Mouse (Mus musculus): ENCODE measurements at regions not wholly inside any gene's neighbourhood (a gene's known extent, or its start where the extent isn't known, plus 50 kb on each side); places are given as distances from the start of the nearest gene placed in this dataset.

DNA sequence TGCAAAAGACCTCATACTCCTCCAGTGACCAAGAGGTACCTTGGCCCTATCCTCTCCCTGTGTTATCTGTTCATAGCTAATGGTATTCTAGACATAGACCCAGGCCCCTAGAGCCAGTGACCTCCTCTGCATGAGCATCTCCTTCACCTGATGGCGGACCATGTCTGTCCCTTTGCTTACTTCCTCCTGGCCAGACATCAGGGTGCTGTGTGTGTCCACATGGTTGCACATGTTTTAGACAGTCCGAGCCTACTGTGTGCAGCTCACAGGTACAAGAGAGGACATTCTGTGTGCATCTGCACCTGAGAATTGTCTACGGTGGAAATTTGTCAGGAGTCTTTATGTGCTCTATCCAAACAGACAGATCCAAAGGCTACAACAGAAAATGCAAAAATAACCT lies 79.8 kb downstream of the Tex35 start:
- WGBS: 90% methylated on average over 3 of the region's 3 CpGs

GRCm38 (mm10) chr1:157027681-157028080 lies 80.8 kb downstream of the Tex35 start:
- H3K27ac ChIP-seq: no peak overlapping the region
- no peak overlapping the region for H3K9ac ChIP-seq
- no peak overlapping the region for H3K4me2 ChIP-seq
- no peaks in the 10 kb centered on the region for H3K36me3 ChIP-seq
- ATAC-seq (ENCODE audit: insufficient number of reproducible peaks, insufficient read depth, low FRiP score, low TSS enrichment, low read depth): no peak
- WGBS: 90% methylated on average over 7 of the region's 7 CpGs
- no peak overlapping the region for H3K4me3 ChIP-seq
- H3K9me3 ChIP-seq: no peaks in the 10 kb centered on the region
- no peaks in the 10 kb centered on the region for H3K4me1 ChIP-seq
- no peaks in the 10 kb centered on the region for H3K27me3 ChIP-seq

More for the DNA sequence above, 79.8 kb downstream of the Tex35 start:
- ATAC-seq (ENCODE audit: insufficient number of reproducible peaks, insufficient read depth, low FRiP score, low TSS enrichment, low read depth): no peak
- Histone ChIP-seq H3K4me3 (no peak overlapping the region), H3K4me1 (no peaks in the 10 kb centered on the region), H3K27me3 (no peaks in the 10 kb centered on the region), H3K4me2 (no peak overlapping the region), H3K27ac (no peak overlapping the region), H3K9me3 (no peaks in the 10 kb centered on the region), H3K9ac (no peak overlapping the region), H3K36me3 (no peaks in the 10 kb centered on the region)

DNA sequence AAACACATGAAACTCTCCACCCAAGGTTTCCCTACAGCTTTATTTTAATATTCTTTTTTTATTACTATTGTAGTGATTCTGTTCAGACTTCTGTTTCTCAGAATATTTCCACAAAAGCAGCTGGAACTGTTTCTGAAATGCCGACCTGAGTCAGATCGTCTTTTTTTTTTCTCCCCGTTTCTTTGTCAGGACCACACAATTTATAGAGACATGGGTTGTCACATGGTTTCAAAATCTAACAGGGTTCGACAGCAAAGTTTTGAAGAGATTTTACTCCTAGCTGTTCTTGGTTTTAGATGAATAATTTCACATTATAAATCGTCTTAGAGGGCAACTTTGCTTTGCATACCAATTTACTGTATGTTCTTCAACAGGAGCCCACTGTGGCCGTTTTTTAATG lies 84.0 kb upstream of the Ralgps2 start:
- no peak overlapping the region for H3K27ac ChIP-seq
- H3K9me3 ChIP-seq: no peaks in the 10 kb centered on the region
- H3K4me3 ChIP-seq: no peak overlapping the region
- H3K4me1 ChIP-seq: no peaks in the 10 kb centered on the region
- no peak overlapping the region for H3K4me2 ChIP-seq
- no peaks in the 10 kb centered on the region for H3K27me3 ChIP-seq
- 54% methylated on average over 6 of the region's 6 CpGs for WGBS
- H3K36me3 ChIP-seq: no peaks in the 10 kb centered on the region
- H3K9ac ChIP-seq: no peak overlapping the region
- ATAC-seq (ENCODE audit: insufficient number of reproducible peaks, insufficient read depth, low FRiP score, low TSS enrichment, low read depth): no peak

DNA sequence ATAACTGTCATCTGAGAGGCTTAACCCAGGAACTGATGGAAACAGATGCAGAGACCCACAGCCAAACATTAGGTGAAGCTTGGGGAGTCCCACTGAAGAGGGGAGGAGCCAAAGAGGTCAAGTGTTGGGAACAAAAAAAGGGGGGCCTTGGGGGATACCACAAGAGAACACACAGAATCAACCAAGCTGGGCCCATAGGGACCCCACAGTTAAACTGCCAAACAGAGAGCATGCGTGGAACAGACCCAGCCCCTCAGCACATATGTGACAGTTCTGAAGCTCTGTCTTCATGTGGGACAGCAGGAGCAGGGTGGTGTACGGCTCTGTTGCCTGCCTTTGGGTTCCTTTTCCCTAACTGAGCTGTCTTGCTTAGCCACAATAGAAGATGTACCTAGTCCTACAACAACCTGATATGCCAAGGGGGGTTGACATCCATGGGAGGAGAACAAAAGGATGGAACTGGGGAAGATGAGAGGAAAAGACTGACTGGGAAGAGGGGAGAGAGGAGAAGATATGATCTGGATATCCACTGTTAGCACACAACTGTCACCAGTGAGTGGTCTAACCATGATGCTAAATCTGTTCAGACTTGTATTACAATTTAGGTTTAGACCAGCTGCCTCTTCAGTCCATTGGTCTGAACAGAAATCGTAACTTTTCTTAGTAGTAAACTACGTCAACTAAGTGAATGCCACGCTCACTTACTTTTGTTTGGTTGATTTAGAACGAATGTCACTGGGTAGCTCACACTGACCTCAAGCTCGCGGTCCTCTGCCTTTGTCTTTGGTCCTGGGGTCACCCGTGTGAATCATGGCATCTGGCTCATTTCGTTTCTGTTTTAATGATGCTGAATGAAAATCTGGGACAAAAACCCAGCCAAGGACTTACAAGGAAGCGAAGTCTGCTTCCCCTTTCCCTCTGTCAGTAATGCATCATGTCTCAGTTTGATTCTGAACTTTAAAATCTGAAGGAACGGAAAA lies 83.3 kb upstream of the Ralgps2 start:
- H3K9me3 ChIP-seq: no peaks in the 10 kb centered on the region
- ATAC-seq (ENCODE audit: insufficient number of reproducible peaks, insufficient read depth, low FRiP score, low TSS enrichment, low read depth): no peak
- H3K9ac ChIP-seq: no peak overlapping the region
- H3K4me3 ChIP-seq: no peak overlapping the region
- no peak overlapping the region for H3K27ac ChIP-seq
- H3K27me3 ChIP-seq: no peaks in the 10 kb centered on the region
- H3K4me2 ChIP-seq: no peak overlapping the region
- H3K36me3 ChIP-seq: no peaks in the 10 kb centered on the region
- 80% methylated on average over 12 of the region's 12 CpGs for WGBS
- no peaks in the 10 kb centered on the region for H3K4me1 ChIP-seq

DNA sequence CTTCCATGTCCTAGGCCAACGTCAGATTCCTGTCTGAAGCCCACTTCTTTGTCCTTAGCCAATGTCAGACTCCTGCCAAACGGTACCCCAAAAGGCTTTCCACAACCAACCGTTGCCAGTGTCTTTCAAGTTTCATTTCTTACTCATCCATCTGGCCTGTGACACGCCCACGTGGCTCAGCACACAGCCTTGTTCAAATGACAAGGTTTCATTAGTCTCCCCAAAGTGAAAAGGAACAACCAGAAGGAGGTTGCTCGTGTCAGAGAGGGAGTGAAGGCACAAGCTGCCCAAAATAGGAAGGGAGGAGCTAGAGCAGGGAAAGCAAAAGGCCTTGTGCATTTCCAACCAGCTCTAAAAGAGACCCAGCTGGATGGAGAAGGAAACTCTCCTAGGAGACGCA lies 80.5 kb upstream of the Ralgps2 start:
- H3K9ac ChIP-seq: no peak overlapping the region
- no peak overlapping the region for H3K27ac ChIP-seq
- H3K4me3 ChIP-seq: no peak overlapping the region
- no peaks in the 10 kb centered on the region for H3K36me3 ChIP-seq
- no peaks in the 10 kb centered on the region for H3K4me1 ChIP-seq
- WGBS: 68% methylated on average over 7 of the region's 7 CpGs
- H3K9me3 ChIP-seq: no peaks in the 10 kb centered on the region
- no peak overlapping the region for H3K4me2 ChIP-seq
- H3K27me3 ChIP-seq: no peaks in the 10 kb centered on the region
- no peak for ATAC-seq (ENCODE audit: insufficient number of reproducible peaks, insufficient read depth, low FRiP score, low TSS enrichment, low read depth)

- Histone ChIP-seq H3K4me2 (no peak overlapping the region), H3K27me3 (no peaks in the 10 kb centered on the region), H3K9me3 (no peaks in the 10 kb centered on the region), H3K9ac (no peak overlapping the region), H3K27ac (no peak overlapping the region), H3K4me3 (no peak overlapping the region), H3K4me1 (no peaks in the 10 kb centered on the region), H3K36me3 (no peaks in the 10 kb centered on the region)
- 87% methylated on average over 2 of the region's 2 CpGs for WGBS
- ATAC-seq (ENCODE audit: insufficient number of reproducible peaks, insufficient read depth, low FRiP score, low TSS enrichment, low read depth): no peak
These were observed 79.3 kb upstream of the Ralgps2 start for GRCm38 (mm10) chr1:157018726-157019125.

DNA sequence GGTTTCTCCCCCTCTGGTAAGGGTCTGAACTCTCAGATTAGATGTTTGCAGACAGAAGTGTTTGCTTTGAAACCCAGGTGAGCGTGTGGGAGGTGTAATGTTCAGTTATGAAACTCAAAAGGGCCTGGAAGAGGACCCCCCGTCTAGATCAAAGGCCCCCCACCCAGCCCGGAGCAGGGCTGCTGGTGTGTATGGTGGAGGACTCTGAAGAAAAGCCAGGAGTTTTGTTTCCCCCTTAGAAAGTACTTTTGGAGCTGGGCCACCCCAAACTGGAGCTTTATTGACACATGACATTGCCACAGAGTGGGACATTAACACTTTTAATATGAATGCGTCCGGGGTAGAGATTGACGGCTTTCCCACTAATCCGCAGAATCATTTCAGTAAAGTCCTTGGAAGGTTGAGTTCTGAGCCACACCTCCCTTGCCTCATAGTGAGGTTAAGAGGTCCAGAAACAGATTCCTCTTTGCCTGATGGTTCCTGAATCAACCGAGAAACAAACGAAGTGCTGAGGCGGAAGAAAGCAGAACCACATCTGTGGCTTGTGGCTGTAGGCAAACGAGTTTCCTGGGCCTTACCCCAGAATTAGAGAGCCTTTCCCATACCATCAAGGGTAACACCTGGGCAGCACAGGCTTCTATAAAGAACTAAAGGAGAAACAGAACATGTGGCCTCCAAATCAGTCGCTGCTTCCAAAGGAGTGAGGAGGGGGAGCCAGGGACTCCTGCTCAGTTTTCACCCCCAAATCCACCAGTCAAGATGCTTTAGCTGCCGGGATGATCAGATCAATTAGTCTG lies 78.0 kb upstream of the Ralgps2 start:
- no peak for ATAC-seq (ENCODE audit: insufficient number of reproducible peaks, insufficient read depth, low FRiP score, low TSS enrichment, low read depth)
- no peaks in the 10 kb centered on the region for H3K4me1 ChIP-seq
- H3K9me3 ChIP-seq: no peaks in the 10 kb centered on the region
- H3K4me3 ChIP-seq: no peak overlapping the region
- H3K27me3 ChIP-seq: no peaks in the 10 kb centered on the region
- H3K4me2 ChIP-seq: no peak overlapping the region
- 67% methylated on average over 13 of the region's 13 CpGs for WGBS
- H3K27ac ChIP-seq: no peak overlapping the region; the same call in 1 of the 2 replicates
- no peak overlapping the region for H3K9ac ChIP-seq
- H3K36me3 ChIP-seq: no peaks in the 10 kb centered on the region

DNA sequence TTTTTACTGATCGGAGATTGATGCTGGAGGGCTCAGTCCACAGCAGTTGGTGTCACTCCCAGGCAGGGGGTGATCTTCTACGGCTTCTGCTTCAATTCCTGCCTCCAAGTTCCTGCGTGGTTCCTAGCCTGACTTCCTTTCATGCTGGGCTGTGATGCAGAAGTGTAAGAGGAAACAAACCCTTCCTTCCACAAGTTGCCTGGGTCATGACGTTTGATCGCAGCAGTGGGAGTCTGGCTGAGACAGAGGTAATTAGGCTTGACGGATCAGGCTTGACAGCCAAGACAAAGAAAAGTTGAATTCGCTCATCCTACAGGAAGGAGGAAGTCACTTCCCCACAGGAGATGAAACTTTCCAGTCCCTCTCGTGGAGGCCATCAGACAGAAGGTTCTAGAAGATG lies 77.2 kb upstream of the Ralgps2 start:
- Histone ChIP-seq H3K9me3 (no peaks in the 10 kb centered on the region), H3K36me3 (no peaks in the 10 kb centered on the region), H3K27me3 (no peaks in the 10 kb centered on the region), H3K9ac (no peak overlapping the region), H3K4me3 (no peak overlapping the region), H3K4me2 (no peak overlapping the region), H3K4me1 (no peaks in the 10 kb centered on the region), H3K27ac (no peak overlapping the region)
- no peak for ATAC-seq (ENCODE audit: insufficient number of reproducible peaks, insufficient read depth, low FRiP score, low TSS enrichment, low read depth)
- WGBS: 49% methylated on average over 8 of the region's 8 CpGs

DNA sequence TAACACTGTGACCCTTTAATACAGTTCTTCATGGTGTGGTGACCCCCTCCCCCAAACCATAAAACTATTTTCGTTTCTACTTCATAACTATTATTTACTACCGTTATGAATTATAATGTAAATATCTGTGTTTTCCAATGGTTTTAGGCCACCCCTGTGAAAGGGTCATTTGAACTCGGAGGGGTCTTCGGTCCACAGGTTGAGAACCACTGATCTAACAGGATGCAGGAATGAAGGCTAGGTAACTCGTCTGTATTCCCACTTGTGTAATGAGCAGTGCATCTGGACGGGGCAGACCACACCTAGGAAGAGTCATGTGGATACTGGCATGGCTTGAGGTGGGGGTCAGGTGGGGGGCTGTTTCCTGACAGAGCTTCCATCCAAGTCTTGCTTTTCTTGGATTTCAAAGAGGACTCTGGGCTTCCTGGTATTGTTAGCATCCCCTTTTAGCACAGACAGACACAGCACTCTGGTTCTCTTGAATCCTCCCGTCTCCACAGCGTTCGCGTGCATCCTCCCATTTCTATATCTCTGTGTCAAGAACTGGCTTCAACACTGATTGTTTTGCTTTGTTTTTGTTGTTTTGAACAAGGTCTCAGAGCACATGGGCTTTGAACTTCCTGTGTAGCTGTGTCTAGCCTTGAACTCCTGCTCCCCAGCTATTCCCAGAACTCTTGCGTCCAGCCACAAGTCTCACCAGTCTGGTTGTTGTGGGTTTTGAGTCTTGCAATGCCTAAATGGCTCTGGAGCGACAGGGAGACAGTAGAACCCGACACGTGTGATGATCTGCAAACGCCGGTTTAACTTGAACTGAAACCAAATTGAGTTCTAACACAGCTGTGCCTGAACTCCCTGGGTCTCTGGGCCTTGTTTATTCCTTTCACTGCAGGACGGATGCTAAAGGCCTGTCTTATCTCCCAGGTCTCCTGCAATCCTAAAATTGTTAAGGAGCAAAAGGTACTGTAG lies 75.4 kb upstream of the Ralgps2 start:
- ATAC-seq (ENCODE audit: insufficient number of reproducible peaks, insufficient read depth, low FRiP score, low TSS enrichment, low read depth): no peak
- WGBS: 87% methylated on average over 17 of the region's 17 CpGs
- no peak overlapping the region for H3K27ac ChIP-seq

GRCm38 (mm10) chr1:157013669-157014048 lies 74.2 kb upstream of the Ralgps2 start:
- WGBS: 77% methylated on average over 7 of the region's 7 CpGs
- Histone ChIP-seq H3K27ac (no peak overlapping the region), H3K36me3 (no peaks in the 10 kb centered on the region), H3K27me3 (no peaks in the 10 kb centered on the region), H3K4me3 (no peak overlapping the region), H3K9me3 (no peaks in the 10 kb centered on the region), H3K4me2 (no peak overlapping the region), H3K9ac (no peak overlapping the region), H3K4me1 (no peaks in the 10 kb centered on the region)
- no peak for ATAC-seq (ENCODE audit: insufficient number of reproducible peaks, insufficient read depth, low FRiP score, low TSS enrichment, low read depth)

More for the DNA sequence above, 75.4 kb upstream of the Ralgps2 start:
- H3K36me3 ChIP-seq: no peaks in the 10 kb centered on the region
- H3K4me3 ChIP-seq: no peak overlapping the region
- H3K9me3 ChIP-seq: no peaks in the 10 kb centered on the region
- H3K9ac ChIP-seq: no peak overlapping the region
- H3K27me3 ChIP-seq: no peaks in the 10 kb centered on the region
- H3K4me1 ChIP-seq: no peaks in the 10 kb centered on the region
- H3K4me2 ChIP-seq: no peak overlapping the region

All from embryonic facial prominence, embryonic 13.5 days (tissue).